28 mouse cellular contexts compared by ENCODE assay signal in genomic region chr3:29291633-29292032, GRCm38 (mm10).
DNase-seq lines count a peak whose midpoint lies in the region; ATAC-seq and TF ChIP-seq lines count a peak whose summit lies in the region.
"Had no signal": no experiment of that assay in that cellular context is flagged by ENCODE, and none has a peak within 500 bp of the region (broad histone marks: within the 10 kb centered on the region; RNA-seq: fewer than 3 reads in every experiment).

No protein-coding gene starts in this region.

- no peaks in the 10 kb centered on the region for H3K27me3 ChIP-seq in forebrain, embryonic 10.5 days (ENCODE audit: poor library complexity, severe bottlenecking)
- no peaks in the 10 kb centered on the region for H3K27me3 ChIP-seq in forebrain, postnatal 0 days (ENCODE audit: insufficient read depth, low read length)
- H3K27me3 ChIP-seq in hindbrain, embryonic 10.5 days (ENCODE audit: insufficient read depth, poor library complexity, severe bottlenecking) = no peaks in the 10 kb centered on the region
- no peaks in the 10 kb centered on the region for H3K27me3 ChIP-seq in hindbrain, embryonic 12.5 days
- no peaks in the 10 kb centered on the region for H3K27me3 ChIP-seq in midbrain, embryonic 11.5 days (ENCODE audit: control insufficient read depth, insufficient read depth, low read length)
- no peaks in the 10 kb centered on the region for H3K27me3 ChIP-seq in midbrain, embryonic 16.5 days (ENCODE audit: control insufficient read depth, insufficient read depth, low read depth, low read length)
- no peaks in the 10 kb centered on the region for H3K27me3 ChIP-seq in neural tube, embryonic 12.5 days (replicated peaks)
- H3K27me3 ChIP-seq: CH12.LX; heart, embryonic 13.5 days; hindbrain, embryonic 15.5 days had no signal

- no peak for ATAC-seq in forebrain, postnatal 0 days
- no peak for ATAC-seq in hindbrain, embryonic 12.5 days (ENCODE audit: low FRiP score)
- ATAC-seq in midbrain, embryonic 11.5 days (ENCODE audit: low FRiP score) = peak; percentile 54; the same call in 1 of the 2 replicates
- ATAC-seq in midbrain, embryonic 16.5 days = no peak
- ATAC-seq in neural tube, embryonic 12.5 days (ENCODE audit: low FRiP score, low read depth) = peak; percentile 68
- ATAC-seq: forebrain, embryonic 14.5 days; intestine, postnatal 0 days; Patski had no signal

- no peak overlapping the region for H3K4me2 ChIP-seq in forebrain, postnatal 0 days (ENCODE audit: low read depth)
- no peak overlapping the region for H3K4me2 ChIP-seq in hindbrain, embryonic 12.5 days (replicated peaks)
- H3K4me2 ChIP-seq in midbrain, embryonic 11.5 days = no peak overlapping the region
- H3K4me2 ChIP-seq in midbrain, embryonic 16.5 days (ENCODE audit: low read length) = no peak overlapping the region
- H3K4me2 ChIP-seq in neural tube, embryonic 12.5 days (replicated peaks) = no peak overlapping the region
- H3K4me2 ChIP-seq: heart, embryonic 13.5 days; hindbrain, embryonic 15.5 days had no signal

- no peak overlapping the region for H3K9ac ChIP-seq in forebrain, postnatal 0 days
- no peak overlapping the region for H3K9ac ChIP-seq in hindbrain, embryonic 12.5 days
- no peak overlapping the region for H3K9ac ChIP-seq in midbrain, embryonic 11.5 days (ENCODE audit: low read length)
- no peak overlapping the region for H3K9ac ChIP-seq in midbrain, embryonic 16.5 days (ENCODE audit: low read depth, low read length)
- H3K9ac ChIP-seq in neural tube, embryonic 12.5 days = no peak overlapping the region
- H3K9ac ChIP-seq: heart, embryonic 13.5 days; hindbrain, embryonic 15.5 days had no signal

- no peaks in the 10 kb centered on the region for H3K9me3 ChIP-seq in forebrain, embryonic 10.5 days
- no peaks in the 10 kb centered on the region for H3K9me3 ChIP-seq in forebrain, postnatal 0 days (ENCODE audit: low read length)
- H3K9me3 ChIP-seq in hindbrain, embryonic 10.5 days = no peaks in the 10 kb centered on the region
- H3K9me3 ChIP-seq in hindbrain, embryonic 12.5 days (replicated peaks) = no peaks in the 10 kb centered on the region
- no peaks in the 10 kb centered on the region for H3K9me3 ChIP-seq in midbrain, embryonic 11.5 days (ENCODE audit: control insufficient read depth, low read length)
- no peaks in the 10 kb centered on the region for H3K9me3 ChIP-seq in midbrain, embryonic 16.5 days (replicated peaks; ENCODE audit: control insufficient read depth, low read length, poor library complexity, severe bottlenecking)
- no peaks in the 10 kb centered on the region for H3K9me3 ChIP-seq in neural tube, embryonic 12.5 days
- H3K9me3 ChIP-seq: G1E; heart, embryonic 10.5 days; heart, embryonic 13.5 days; hindbrain, embryonic 15.5 days had no signal

- TF ChIP-seq CTCF in forebrain, postnatal 0 days (IDR thresholded peaks at IDR 0.05; ENCODE audit: low read depth) = no peak

- H3K36me3 ChIP-seq in forebrain, embryonic 10.5 days (replicated peaks) = no peaks in the 10 kb centered on the region
- no peaks in the 10 kb centered on the region for H3K36me3 ChIP-seq in forebrain, postnatal 0 days (ENCODE audit: insufficient read depth)
- H3K36me3 ChIP-seq in hindbrain, embryonic 10.5 days = no peaks in the 10 kb centered on the region
- no peaks in the 10 kb centered on the region for H3K36me3 ChIP-seq in hindbrain, embryonic 12.5 days
- H3K36me3 ChIP-seq in midbrain, embryonic 11.5 days (ENCODE audit: control insufficient read depth, insufficient read depth, low read length) = no peaks in the 10 kb centered on the region
- no peaks in the 10 kb centered on the region for H3K36me3 ChIP-seq in midbrain, embryonic 16.5 days (ENCODE audit: control insufficient read depth, insufficient read depth, low read length)
- H3K36me3 ChIP-seq in neural tube, embryonic 12.5 days = no peaks in the 10 kb centered on the region
- H3K36me3 ChIP-seq: G1E; heart, embryonic 10.5 days; heart, embryonic 13.5 days; hindbrain, embryonic 15.5 days had no signal

- DNase-seq in forebrain, embryonic 10.5 days (ENCODE audit: extremely low spot score, low spot score) = no peak
- no peak for DNase-seq in forebrain, postnatal 0 days
- no peak for DNase-seq in hindbrain, embryonic 10.5 days (ENCODE audit: low spot score)
- DNase-seq in midbrain, embryonic 11.5 days (ENCODE audit: low spot score, missing footprints) = no peak
- no peak for DNase-seq in neural tube, embryonic 10.5 days (ENCODE audit: extremely low spot score, low spot score)
- DNase-seq: adrenal gland, postnatal 10 days; adrenal gland, postnatal 36 days; B cell, adult 2 months; cerebellum, adult 11 months; cerebellum, adult 2 months; cerebellum, adult 9-11 months; cerebellum, postnatal 25 days; gastrocnemius, postnatal 10 days; gastrocnemius, postnatal 36 days; heart, adult 2 months; heart, postnatal 14 days; heart, postnatal 4 days had no signal

- H3K27ac ChIP-seq in forebrain, embryonic 10.5 days = peak overlapping the region; percentile 58; the same call in 1 of the 2 replicates
- H3K27ac ChIP-seq in forebrain, postnatal 0 days (ENCODE audit: low read depth, low read length) = no peak overlapping the region
- peak overlapping the region; percentile 43; the same call in 1 of the 2 replicates for H3K27ac ChIP-seq in hindbrain, embryonic 10.5 days
- no peak overlapping the region for H3K27ac ChIP-seq in hindbrain, embryonic 12.5 days
- peak overlapping the region; percentile 12; the same call in 1 of the 2 replicates for H3K27ac ChIP-seq in midbrain, embryonic 11.5 days (ENCODE audit: low read depth, low read length)
- H3K27ac ChIP-seq in midbrain, embryonic 16.5 days (ENCODE audit: low read length) = no peak overlapping the region
- no peak overlapping the region for H3K27ac ChIP-seq in neural tube, embryonic 12.5 days
- H3K27ac ChIP-seq: heart, adult 2 months; heart, embryonic 10.5 days; heart, embryonic 13.5 days; hindbrain, embryonic 15.5 days had no signal

- no peak overlapping the region for H3K4me3 ChIP-seq in forebrain, embryonic 10.5 days
- no peak overlapping the region for H3K4me3 ChIP-seq in forebrain, postnatal 0 days (ENCODE audit: low read depth, low read length)
- no peak overlapping the region for H3K4me3 ChIP-seq in hindbrain, embryonic 10.5 days
- H3K4me3 ChIP-seq in hindbrain, embryonic 12.5 days = no peak overlapping the region
- H3K4me3 ChIP-seq in midbrain, embryonic 11.5 days (ENCODE audit: low read depth, low read length) = no peak overlapping the region
- no peak overlapping the region for H3K4me3 ChIP-seq in midbrain, embryonic 16.5 days (ENCODE audit: low read depth, low read length)
- no peak overlapping the region for H3K4me3 ChIP-seq in neural tube, embryonic 12.5 days
- H3K4me3 ChIP-seq: heart, adult 2 months; heart, embryonic 10.5 days; heart, embryonic 13.5 days; hindbrain, embryonic 15.5 days had no signal

- WGBS in forebrain, embryonic 10.5 days = 72% methylated on average over 4 of the region's 4 CpGs
- 54% methylated on average over 4 of the region's 4 CpGs for WGBS in forebrain, postnatal 0 days
- WGBS in hindbrain, embryonic 10.5 days = 69% methylated on average over 4 of the region's 4 CpGs
- 62% methylated on average over 4 of the region's 4 CpGs for WGBS in hindbrain, embryonic 12.5 days
- 74% methylated on average over 4 of the region's 4 CpGs for WGBS in midbrain, embryonic 11.5 days
- WGBS in midbrain, embryonic 16.5 days = 45% methylated on average over 4 of the region's 4 CpGs
- 45% methylated on average over 4 of the region's 4 CpGs for WGBS in neural tube, embryonic 12.5 days

- peaks cover 27% of the 10 kb centered on the region for H3K4me1 ChIP-seq in forebrain, embryonic 10.5 days
- H3K4me1 ChIP-seq in forebrain, postnatal 0 days (ENCODE audit: insufficient read depth) = no peaks in the 10 kb centered on the region
- peaks cover 26% of the 10 kb centered on the region for H3K4me1 ChIP-seq in hindbrain, embryonic 10.5 days (replicated peaks)
- peaks cover 4% of the 10 kb centered on the region for H3K4me1 ChIP-seq in hindbrain, embryonic 12.5 days
- peaks cover 7% of the 10 kb centered on the region for H3K4me1 ChIP-seq in midbrain, embryonic 11.5 days (ENCODE audit: control insufficient read depth, insufficient read depth, low read length)
- 0 out of 2 replicates have a peak, but pooled peaks cover 3% of the 10 kb centered on the region for H3K4me1 ChIP-seq in midbrain, embryonic 16.5 days (ENCODE audit: control insufficient read depth, insufficient read depth, low read length)
- peaks cover 8% of the 10 kb centered on the region; the same call in 1 of the 2 replicates for H3K4me1 ChIP-seq in neural tube, embryonic 12.5 days
- H3K4me1 ChIP-seq: heart, embryonic 10.5 days; heart, embryonic 13.5 days had no signal

Comparison
In these comparisons a context has a peak if more than half of its experiments do, and no peak if none do; other contexts are left out.
1. H3K27ac ChIP-seq: peak in forebrain, embryonic 10.5 days (single experiment), hindbrain, embryonic 10.5 days (single experiment) and midbrain, embryonic 11.5 days (single experiment); none in forebrain, postnatal 0 days (single experiment), hindbrain, embryonic 12.5 days (single experiment), midbrain, embryonic 16.5 days (single experiment) and neural tube, embryonic 12.5 days (single experiment).
2. ATAC-seq: peak in midbrain, embryonic 11.5 days (single experiment) and neural tube, embryonic 12.5 days (single experiment); none in forebrain, postnatal 0 days (single experiment), hindbrain, embryonic 12.5 days (single experiment) and midbrain, embryonic 16.5 days (single experiment).